Mouse (Mus musculus) kidney, adult 11 months (tissue): ENCODE data around the gene Pnma1.

Experiments used
- DNase-seq: peaks from one replicate; pipeline ENCODE4 v3.0.0; 2022

Pnma1 gene

DNA sequence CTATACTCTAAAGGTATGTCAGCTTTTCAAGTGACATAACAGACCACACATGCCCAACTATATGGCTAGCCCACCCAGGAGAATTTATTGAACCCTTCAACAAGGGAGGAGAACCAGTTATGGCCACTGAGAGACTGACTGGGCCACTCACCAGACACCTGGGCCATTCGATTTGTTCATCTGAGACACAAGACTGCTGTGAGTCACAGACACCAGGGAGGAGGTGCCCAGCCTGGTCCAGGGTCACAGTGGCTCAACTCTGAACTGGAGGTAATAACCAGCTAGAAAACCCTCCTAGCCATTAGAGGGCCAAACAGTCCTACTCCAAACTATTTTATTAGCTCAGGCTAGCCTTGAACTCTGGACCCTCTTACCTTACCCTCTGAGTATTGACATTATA, 29.8 kb upstream of the Pnma1 start:
- no peak for DNase-seq

- DNase-seq: no peak
Measured at GRCm38 (mm10) chr12:84176886-84177765, 28.8 kb upstream of the Pnma1 start.

GRCm38 (mm10) chr12:84176126-84176769, 28.0 kb upstream of the Pnma1 start:
- no peak for DNase-seq

DNA sequence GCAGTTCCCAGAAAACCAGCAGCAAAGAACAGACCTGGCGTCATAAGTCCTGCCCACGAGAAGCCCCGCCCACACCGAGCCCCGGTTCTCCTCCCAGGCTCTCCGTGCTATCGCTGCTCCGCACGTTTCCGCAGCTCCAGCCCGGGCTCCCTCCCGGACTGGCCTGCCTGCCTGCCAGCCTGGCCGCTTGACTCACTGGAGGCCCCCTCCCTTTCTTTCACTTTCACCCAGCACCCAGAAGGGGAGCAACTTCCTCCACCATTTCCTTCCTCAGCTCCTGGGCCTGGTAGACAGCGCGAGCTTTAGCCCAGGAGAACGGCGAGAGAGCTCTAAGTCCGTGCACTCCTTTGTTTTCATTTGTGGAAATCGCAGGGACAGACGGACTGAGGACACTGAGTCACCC, 27.4 kb upstream of the Pnma1 start:
- peak; percentile 92 for DNase-seq

- peak; percentile 93 for DNase-seq
Measured at GRCm38 (mm10) chr12:84174871-84175270, 26.6 kb upstream of the Pnma1 start.

DNA sequence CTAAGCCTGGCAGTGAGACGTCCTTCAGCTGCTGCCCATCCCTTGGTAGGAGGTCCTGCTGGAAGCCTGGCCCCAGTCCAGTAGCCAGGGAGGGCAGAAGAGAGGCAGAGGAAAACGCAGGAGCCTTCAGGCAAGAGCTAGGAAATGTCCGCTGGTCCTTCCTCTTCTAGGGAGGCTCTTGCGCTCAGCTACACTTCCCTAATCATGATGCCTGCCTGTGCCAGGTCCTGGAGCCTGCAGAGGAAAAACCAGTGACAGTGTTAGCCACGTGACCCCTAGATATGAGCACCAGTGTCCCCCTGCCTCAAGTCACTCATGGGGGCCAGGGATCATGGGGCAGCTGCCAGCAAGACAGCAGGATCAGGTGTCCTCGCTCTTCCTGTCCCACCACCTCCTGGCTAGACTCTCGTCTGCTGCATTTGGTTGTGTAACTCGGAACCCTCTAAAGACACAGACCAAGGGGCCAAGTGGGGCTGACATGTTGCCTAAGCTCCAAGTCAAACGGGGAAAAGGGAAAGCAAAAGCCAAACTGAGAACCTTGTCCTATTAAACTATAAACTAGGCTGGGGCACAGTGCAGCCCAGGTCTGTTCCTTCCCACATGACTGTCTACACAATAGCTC, 26.0 kb upstream of the Pnma1 start:
- DNase-seq: peak; percentile 67

- no peak for DNase-seq
Measured at GRCm38 (mm10) chr12:84173309-84173915, 25.1 kb upstream of the Pnma1 start.

DNA sequence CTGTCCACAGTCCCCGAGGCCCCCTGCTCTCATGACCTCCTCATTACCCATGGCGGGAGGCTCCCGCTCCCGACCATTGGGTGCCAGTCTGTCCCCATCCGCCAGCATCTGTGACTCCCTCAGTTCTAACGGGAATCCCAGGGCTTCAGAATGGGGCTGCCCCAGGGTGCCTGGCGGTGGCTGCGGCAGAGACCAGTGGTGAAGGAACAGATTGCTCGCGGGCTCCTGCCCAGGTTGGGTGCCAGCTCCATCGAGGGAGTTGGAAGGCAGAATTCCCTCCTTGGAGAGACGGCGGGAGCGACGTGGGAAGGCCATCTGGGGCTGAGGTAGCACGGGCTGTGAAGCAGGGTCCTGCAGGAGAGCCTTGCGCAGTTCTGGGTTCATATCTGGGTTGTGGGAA, 24.6 kb upstream of the Pnma1 start:
- no peak for DNase-seq

DNA sequence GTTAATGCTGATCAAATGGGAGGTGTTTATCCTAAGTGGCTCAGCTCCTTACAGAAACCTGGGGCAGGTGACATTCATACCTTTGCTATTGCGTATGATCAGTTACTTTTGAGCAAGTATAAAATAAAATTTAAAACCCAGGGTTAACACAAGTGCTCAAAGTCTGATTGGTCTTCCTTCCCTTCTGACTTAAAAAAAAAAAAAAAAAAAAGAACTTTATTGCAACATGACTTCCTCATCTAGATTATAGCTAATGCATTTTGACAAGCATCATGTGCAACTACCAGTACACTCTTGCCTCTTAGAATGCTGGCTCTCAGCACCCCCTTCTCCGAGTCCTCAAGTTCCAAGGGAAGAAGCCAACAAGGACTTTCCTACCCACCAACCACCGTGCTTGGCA, 23.9 kb upstream of the Pnma1 start:
- DNase-seq: no peak

DNA sequence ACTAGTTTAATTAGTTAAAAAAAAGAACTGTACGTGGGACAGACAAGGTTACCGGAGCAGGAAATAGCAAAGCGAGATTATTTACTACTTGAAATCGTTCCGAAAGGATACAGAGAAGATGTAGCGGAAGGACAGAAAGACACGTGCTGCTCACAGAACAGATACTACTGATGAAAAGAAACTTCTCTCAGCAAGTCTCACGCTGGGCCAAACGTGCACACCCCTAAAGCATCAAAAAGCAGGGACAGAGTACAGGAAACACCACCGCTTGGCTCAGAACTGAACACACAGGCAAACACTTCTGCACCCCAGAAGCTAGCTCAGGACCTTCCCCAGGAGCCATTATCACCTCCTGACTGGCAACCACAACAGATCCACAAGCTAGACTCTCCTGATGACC, 22.3 kb upstream of the Pnma1 start:
- no peak for DNase-seq

- DNase-seq: no peak
Measured at GRCm38 (mm10) chr12:84165631-84166373, 17.5 kb upstream of the Pnma1 start.

- DNase-seq: no peak
Measured at GRCm38 (mm10) chr12:84163586-84164110, 15.4 kb upstream of the Pnma1 start.

DNA sequence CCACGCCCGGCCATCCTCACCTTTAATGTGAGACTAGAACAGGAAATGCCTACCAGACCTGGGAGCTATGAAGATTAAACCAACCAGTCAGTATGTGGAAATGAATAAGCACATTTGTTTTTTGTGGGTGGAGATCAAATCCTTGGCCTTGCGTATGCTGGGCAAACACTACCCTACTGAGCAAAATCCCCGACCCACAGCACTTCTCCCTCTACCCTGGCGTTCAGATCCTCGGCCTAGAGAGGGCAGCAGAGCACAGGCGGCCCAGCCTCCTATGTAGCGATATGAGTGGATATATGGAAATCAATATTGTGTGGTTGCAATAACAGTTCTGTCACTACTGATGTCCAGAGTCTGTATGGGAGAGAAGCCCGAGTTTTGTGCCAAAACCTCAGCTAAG, 14.8 kb upstream of the Pnma1 start:
- DNase-seq: peak; percentile 41

- DNase-seq: peak; percentile 62
Measured at GRCm38 (mm10) chr12:84161616-84162433, 13.5 kb upstream of the Pnma1 start.

- DNase-seq: no peak
Measured at GRCm38 (mm10) chr12:84161116-84161515, 12.8 kb upstream of the Pnma1 start.

GRCm38 (mm10) chr12:84160491-84160890, 12.2 kb upstream of the Pnma1 start:
- DNase-seq: no peak

DNA sequence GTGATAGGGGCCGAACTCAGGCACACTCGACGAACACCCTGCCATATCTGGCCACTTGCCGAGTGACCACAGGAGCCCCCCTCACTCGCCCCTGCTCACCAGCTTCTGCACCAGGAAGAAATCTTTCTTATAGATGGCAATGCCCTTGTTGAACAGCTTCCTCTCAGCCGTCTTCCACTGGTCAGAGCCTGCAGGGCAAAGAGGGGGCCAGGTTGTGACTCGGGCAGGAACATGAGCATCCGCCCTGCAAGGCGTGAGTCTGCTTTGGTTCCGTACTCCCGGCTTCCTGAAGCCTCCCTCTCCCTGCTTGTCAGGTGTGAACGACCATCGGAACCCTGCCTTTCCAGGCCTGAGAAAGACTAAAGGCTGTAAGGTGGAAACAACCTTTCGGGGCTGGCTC, 9.9 kb upstream of the Pnma1 start:
- peak; percentile 4 for DNase-seq

DNA sequence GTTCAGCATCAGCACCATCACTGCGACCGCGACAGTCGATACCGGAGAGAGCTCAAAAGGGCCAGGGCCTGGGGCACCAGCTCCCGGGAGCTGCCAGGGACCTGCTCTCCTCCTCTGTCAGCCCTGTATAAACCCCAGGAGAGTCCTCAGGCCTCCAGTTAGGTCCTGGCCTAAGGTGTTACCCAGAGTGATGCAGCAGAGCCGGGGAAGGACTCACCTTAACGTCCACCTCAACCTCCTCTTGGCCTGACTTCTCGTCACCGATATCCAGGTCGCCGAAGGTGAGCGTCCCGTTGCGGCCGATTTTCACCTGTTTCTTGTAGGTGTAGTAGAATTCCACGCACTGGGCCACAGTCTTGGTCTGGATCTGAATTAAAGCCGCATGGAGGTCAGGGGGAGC, 7.9 kb upstream of the Pnma1 start:
- peak; percentile 1 for DNase-seq

GRCm38 (mm10) chr12:84155523-84155871, 7.2 kb upstream of the Pnma1 start:
- DNase-seq: peak; percentile 1

DNA sequence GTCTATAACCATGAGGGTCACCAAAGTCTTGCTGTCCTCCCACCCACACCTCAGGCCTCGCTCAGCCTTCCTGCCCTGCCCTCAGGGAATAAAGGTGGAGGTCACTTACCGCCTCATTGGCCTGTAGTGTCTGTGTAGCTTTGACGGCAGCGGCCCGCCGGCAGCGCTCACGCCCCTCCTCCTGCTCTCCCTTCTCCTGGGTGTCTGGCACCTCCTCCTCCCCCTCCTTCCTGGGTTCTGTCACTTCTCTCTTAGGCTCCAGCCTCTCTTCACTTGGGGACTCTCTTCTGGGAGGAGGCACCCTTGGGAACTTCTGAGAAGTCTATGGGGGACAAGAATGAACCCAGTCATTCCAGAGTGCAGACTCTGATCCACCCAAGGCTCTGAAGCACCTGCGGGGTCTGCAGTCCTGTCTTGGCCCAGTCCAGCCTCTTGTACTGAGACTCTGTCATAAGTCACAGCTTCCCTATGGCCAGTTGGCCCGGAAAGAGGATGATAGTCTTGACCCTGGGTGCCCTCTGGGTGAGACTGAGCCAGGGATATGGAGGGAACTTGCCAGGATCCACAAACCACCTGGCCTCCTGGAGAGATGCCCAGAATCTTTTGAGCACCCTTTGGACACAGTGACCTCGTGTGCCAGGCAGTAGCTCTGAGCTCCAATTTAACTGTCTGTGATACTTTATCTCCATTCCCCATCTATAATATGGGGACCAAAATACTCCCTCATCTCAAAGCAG, 6.7 kb upstream of the Pnma1 start:
- DNase-seq: peak; percentile 88

GRCm38 (mm10) chr12:84153414-84153813, 5.1 kb upstream of the Pnma1 start:
- peak; percentile 1 for DNase-seq
